Mouse (Mus musculus): ENCODE results near the gene Bloc1s2.

- TF ChIP-seq CTCF (IDR thresholded peaks at IDR 0.05 in 2 of 3, conservative IDR thresholded peaks at IDR 0.05 in 1 of 3; ENCODE audit: control insufficient read depth in 1 of 3, insufficient read depth in 1 of 3, low read depth in 2 of 3, low read length in 3 of 3, poor library complexity in 1 of 3, severe bottlenecking in 1 of 3) (no peak), CHD2 (IDR thresholded peaks at IDR 0.05; ENCODE audit: low read length) (no peak), EP300 (IDR thresholded peaks at IDR 0.05; ENCODE audit: low read depth in 1 of 2, low read length in 2 of 2) (no peak), MEF2A (IDR thresholded peaks at IDR 0.05; ENCODE audit: extremely low read depth, insufficient replicate concordance, low read depth, low read length, poor library complexity, severe bottlenecking) (no peak), SMC3 (IDR thresholded peaks at IDR 0.05; ENCODE audit: low read depth, low read length) (no peak), ZC3H11A (IDR thresholded peaks at IDR 0.05; ENCODE audit: low read depth, low read length) (no peak), RCOR1 (IDR thresholded peaks at IDR 0.05; ENCODE audit: low read depth, low read length) (no peak)
These were observed 28.5 kb downstream of the Bloc1s2 start for GRCm38 (mm10) chr19:44117793-44118192.

Data from MEL (cell line).